Mouse (Mus musculus): Measurements from ENCODE around the gene Tmem256.

DNA sequence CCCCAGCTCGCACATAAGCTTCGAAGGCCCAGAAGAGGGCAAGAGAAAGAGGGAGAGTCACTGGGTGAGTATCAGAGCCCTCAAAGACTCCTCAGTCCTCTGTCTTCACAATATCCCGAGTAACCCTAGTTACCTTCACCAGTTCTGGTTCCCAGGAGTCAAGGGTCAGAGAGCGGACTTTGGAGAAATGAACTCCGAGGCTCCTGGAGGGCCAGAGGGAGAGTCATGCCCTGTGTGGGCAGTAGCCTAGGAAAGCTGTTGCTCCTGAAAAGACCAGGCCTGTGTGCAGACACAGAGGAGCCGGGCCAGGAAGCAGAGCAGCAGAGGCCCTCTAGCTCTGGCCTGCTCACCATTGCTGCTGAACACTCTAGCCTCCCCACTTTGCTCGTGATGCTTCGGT is 46.3 kb downstream of the Tmem256 start:
- no peak for TF ChIP-seq CTCF (IDR thresholded peaks at IDR 0.05; ENCODE audit: low read depth)
- no peak for TF ChIP-seq EP300 (IDR thresholded peaks at IDR 0.05; ENCODE audit: low read depth)

Data from liver, postnatal 0 days (tissue).